Mouse (Mus musculus) cortical plate, adult 2 months (tissue): Measurements from ENCODE around the gene Gpld1. TPM values are rescaled to one million over a fixed set of nuclear protein-coding genes. Genes with fewer than 3 reads are reported as not detected.

Experiments used
- H3K27ac ChIP-seq: fragments of 200-500 bp; 2 replicates; pipeline ENCODE4 v1.5.1; 2012; ENCODE audit warnings: low read length, control low read depth, inconsistent platforms; ENCODE audit not compliant: insufficient read depth
- H3K4me1 ChIP-seq: fragments of 200-500 bp; 2 replicates; pipeline ENCODE4 v1.6.1; 2011; ENCODE audit warnings: low read length; ENCODE audit not compliant: control insufficient read depth, insufficient read depth
- H3K4me3 ChIP-seq: fragments of 200-500 bp; 2 replicates; pipeline ENCODE4 v1.5.1; 2011; ENCODE audit warnings: mild to moderate bottlenecking, low read length, control low read depth; ENCODE audit not compliant: insufficient read depth
- CTCF ChIP-seq: fragments of 200-500 bp; IDR thresholded peaks from 2 replicates; pipeline ENCODE4 v1.5.1; 2011; ENCODE audit warnings: mild to moderate bottlenecking, control low read depth, low read length; ENCODE audit not compliant: insufficient read depth; ENCODE audit errors: extremely low read depth
- POLR2A ChIP-seq: fragments of 200-500 bp; IDR thresholded peaks from 2 replicates; pipeline ENCODE4 v1.6.1; 2011; ENCODE audit warnings: mild to moderate bottlenecking, low read length, control low read depth; ENCODE audit not compliant: insufficient read depth; ENCODE audit errors: extremely low read depth
- polyA plus RNA-seq: library from polyadenylated mRNA; depleted of rRNA; stranded (reverse); fragments of >200 nt; gene quantifications from 2 replicates; pipeline ENCODE4 v1.2.3, GENCODE M21; 2012

Gpld1 gene
- polyA plus RNA-seq, 1 experiment: 22.6 TPM

GRCm38 (mm10) chr13:24943303-24943702, 351 bp downstream of the Gpld1 start:
- TF ChIP-seq CTCF: no peak
- no peak for TF ChIP-seq POLR2A
- Histone ChIP-seq H3K27ac (no peak overlapping the region), H3K4me1 (peaks cover 2% of the 10 kb centered on the region; the same call in 1 of the 2 replicates), H3K4me3 (peak overlapping the region; percentile 33)

- H3K4me3 ChIP-seq: no peak overlapping the region
- H3K27ac ChIP-seq: no peak overlapping the region
- no peaks in the 10 kb centered on the region for H3K4me1 ChIP-seq
- TF ChIP-seq POLR2A (no peak), CTCF (no peak)
These were observed 2.6 kb downstream of the Gpld1 start for GRCm38 (mm10) chr13:24945567-24945966.

- no peak overlapping the region for H3K4me3 ChIP-seq
- no peak overlapping the region for H3K27ac ChIP-seq
- no peak for TF ChIP-seq CTCF
- no peak for TF ChIP-seq POLR2A
- no peaks in the 10 kb centered on the region for H3K4me1 ChIP-seq
These were observed 4.2 kb downstream of the Gpld1 start for GRCm38 (mm10) chr13:24947158-24947557.

- Histone ChIP-seq H3K4me3 (no peak overlapping the region), H3K27ac (no peak overlapping the region), H3K4me1 (no peaks in the 10 kb centered on the region)
- no peak for TF ChIP-seq POLR2A
- no peak for TF ChIP-seq CTCF
These were observed 5.9 kb downstream of the Gpld1 start for GRCm38 (mm10) chr13:24948870-24949269.

GRCm38 (mm10) chr13:24952659-24953058, 9.7 kb downstream of the Gpld1 start:
- Histone ChIP-seq H3K27ac (no peak overlapping the region), H3K4me3 (no peak overlapping the region), H3K4me1 (no peaks in the 10 kb centered on the region)
- TF ChIP-seq POLR2A (no peak), CTCF (no peak)

DNA sequence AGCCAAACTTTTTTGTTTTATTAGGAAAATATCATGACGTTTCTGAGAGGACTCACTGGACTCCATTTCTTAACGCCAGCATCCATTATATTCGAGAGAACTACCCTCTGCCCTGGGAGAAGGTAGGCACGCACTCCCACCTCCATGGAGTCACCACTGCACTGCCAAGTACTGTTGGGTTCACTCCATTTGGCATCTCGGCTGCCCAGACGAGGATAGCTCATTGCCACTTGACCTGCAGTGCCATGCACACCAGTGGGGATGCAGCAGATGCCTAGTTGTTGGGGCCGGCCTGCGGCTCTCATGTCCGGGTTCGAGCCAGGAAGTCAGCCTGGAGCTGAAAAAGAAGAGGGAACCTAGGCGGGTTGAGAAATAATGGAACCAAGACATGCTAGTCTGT, 12.1 kb downstream of the Gpld1 start:
- Histone ChIP-seq H3K4me1 (no peaks in the 10 kb centered on the region), H3K4me3 (no peak overlapping the region), H3K27ac (no peak overlapping the region)
- no peak for TF ChIP-seq POLR2A
- no peak for TF ChIP-seq CTCF

- Histone ChIP-seq H3K4me1 (no peaks in the 10 kb centered on the region), H3K4me3 (no peak overlapping the region), H3K27ac (no peak overlapping the region)
- TF ChIP-seq CTCF: no peak
- TF ChIP-seq POLR2A: no peak
These were observed 12.5 kb downstream of the Gpld1 start for GRCm38 (mm10) chr13:24955500-24955899.

- Histone ChIP-seq H3K4me3 (no peak overlapping the region), H3K4me1 (no peaks in the 10 kb centered on the region), H3K27ac (no peak overlapping the region)
- TF ChIP-seq CTCF (no peak), POLR2A (no peak)
These were observed 15.7 kb downstream of the Gpld1 start for GRCm38 (mm10) chr13:24958671-24959070.

- Histone ChIP-seq H3K27ac (no peak overlapping the region), H3K4me3 (no peak overlapping the region), H3K4me1 (no peaks in the 10 kb centered on the region; the same call in 1 of the 2 replicates)
- TF ChIP-seq POLR2A (no peak), CTCF (no peak)
These were observed 17.1 kb downstream of the Gpld1 start for GRCm38 (mm10) chr13:24960084-24960483.

GRCm38 (mm10) chr13:24962119-24962518, 19.2 kb downstream of the Gpld1 start:
- H3K4me1 ChIP-seq: no peaks in the 10 kb centered on the region; the same call in 1 of the 2 replicates
- no peak overlapping the region for H3K27ac ChIP-seq
- TF ChIP-seq CTCF (no peak), POLR2A (no peak)
- no peak overlapping the region for H3K4me3 ChIP-seq
